Mouse (Mus musculus) ES-E14 (cell line): ENCODE measurements at regions not wholly inside any gene's neighbourhood (a gene's known extent, or its start where the extent isn't known, plus 50 kb on each side); places are given as distances from the start of the nearest gene placed in this dataset.

Experiments used
- DNase-seq: peaks from one replicate; pipeline ENCODE4 v3.0.0-alpha.2; 2013; ENCODE audit warnings: low read depth, low spot score
- H3K27ac ChIP-seq: 2 replicates; pipeline ENCODE4 v1.5.1; 2012; ENCODE audit warnings: low read depth, mild to moderate bottlenecking, low read length, moderate library complexity, mixed read lengths; ENCODE audit not compliant: poor library complexity, insufficient read depth, severe bottlenecking
- H3K36me3 ChIP-seq: 2 replicates; pipeline ENCODE4 v1.6.1; 2012; ENCODE audit warnings: mild to moderate bottlenecking, low read length, moderate library complexity, mixed read lengths; ENCODE audit not compliant: control insufficient read depth, poor library complexity, insufficient read depth, severe bottlenecking
- H3K4me1 ChIP-seq, 2 experiments: fragments of 150-350 bp in 1 of 2; sonication (generic) in 1 of 2; 2 replicates each; pipeline ENCODE4 v1.6.1; 2012; ENCODE audit warnings: low read length in 2 of 2, mild to moderate bottlenecking in 1 of 2, mixed read lengths in 1 of 2; ENCODE audit not compliant: control insufficient read depth in 2 of 2, insufficient read depth in 2 of 2, poor library complexity in 1 of 2
- H3K4me3 ChIP-seq, 2 experiments: fragments of 150-350 bp in 1 of 2; sonication (generic) in 1 of 2; 2 replicates each; pipeline ENCODE4 v1.5.1; 2012; ENCODE audit warnings: low read length in 2 of 2, low read depth in 1 of 2, mild to moderate bottlenecking in 1 of 2, mixed read lengths in 1 of 2; ENCODE audit not compliant: insufficient read depth in 1 of 2, poor library complexity in 1 of 2, severe bottlenecking in 1 of 2
- H3K9ac ChIP-seq: 2 replicates; pipeline ENCODE4 v1.6.1; 2012; ENCODE audit warnings: low read depth, mild to moderate bottlenecking, low read length, mixed read lengths; ENCODE audit not compliant: poor library complexity, insufficient read depth, severe bottlenecking
- H3K9me3 ChIP-seq: fragments of 150-350 bp; sonication (generic); 2 replicates; pipeline ENCODE4 v1.6.1; 2012; ENCODE audit warnings: low read depth, mild to moderate bottlenecking, low read length; ENCODE audit not compliant: control insufficient read depth, insufficient read depth
- CHD2 ChIP-seq: IDR thresholded peaks from 2 replicates; pipeline ENCODE4 v1.6.1; 2014; ENCODE audit warnings: mild to moderate bottlenecking, low read depth, low read length, inconsistent platforms
- HCFC1 ChIP-seq: IDR thresholded peaks from 2 replicates; pipeline ENCODE4 v1.6.1; 2012; ENCODE audit warnings: low read length, inconsistent platforms, borderline replicate concordance; ENCODE audit not compliant: insufficient read depth
- MAFK ChIP-seq: IDR thresholded peaks from 2 replicates; pipeline ENCODE4 v1.6.1; 2014; ENCODE audit warnings: mild to moderate bottlenecking, low read depth, low read length, inconsistent platforms; ENCODE audit not compliant: insufficient read depth
- ZC3H11A ChIP-seq: IDR thresholded peaks from 2 replicates; pipeline ENCODE4 v1.6.1; 2012; ENCODE audit warnings: low read depth, mild to moderate bottlenecking, inconsistent platforms, low read length, borderline replicate concordance
- ZNF384 ChIP-seq: IDR thresholded peaks from 2 replicates; pipeline ENCODE4 v1.6.1; 2012; ENCODE audit warnings: low read depth, low read length, inconsistent platforms
- in situ Hi-C, 2 experiments: fragments of 600-800 bp; cut with MboI; formaldehyde crosslinking; loops; one replicate each; pipeline ENCODE4 v1.15.1; 2025; ENCODE audit warnings: low sequenced_read_pairs in 2 of 2, inconsistent platforms in 1 of 2; ENCODE audit not compliant: unreplicated experiment in 2 of 2

DNA sequence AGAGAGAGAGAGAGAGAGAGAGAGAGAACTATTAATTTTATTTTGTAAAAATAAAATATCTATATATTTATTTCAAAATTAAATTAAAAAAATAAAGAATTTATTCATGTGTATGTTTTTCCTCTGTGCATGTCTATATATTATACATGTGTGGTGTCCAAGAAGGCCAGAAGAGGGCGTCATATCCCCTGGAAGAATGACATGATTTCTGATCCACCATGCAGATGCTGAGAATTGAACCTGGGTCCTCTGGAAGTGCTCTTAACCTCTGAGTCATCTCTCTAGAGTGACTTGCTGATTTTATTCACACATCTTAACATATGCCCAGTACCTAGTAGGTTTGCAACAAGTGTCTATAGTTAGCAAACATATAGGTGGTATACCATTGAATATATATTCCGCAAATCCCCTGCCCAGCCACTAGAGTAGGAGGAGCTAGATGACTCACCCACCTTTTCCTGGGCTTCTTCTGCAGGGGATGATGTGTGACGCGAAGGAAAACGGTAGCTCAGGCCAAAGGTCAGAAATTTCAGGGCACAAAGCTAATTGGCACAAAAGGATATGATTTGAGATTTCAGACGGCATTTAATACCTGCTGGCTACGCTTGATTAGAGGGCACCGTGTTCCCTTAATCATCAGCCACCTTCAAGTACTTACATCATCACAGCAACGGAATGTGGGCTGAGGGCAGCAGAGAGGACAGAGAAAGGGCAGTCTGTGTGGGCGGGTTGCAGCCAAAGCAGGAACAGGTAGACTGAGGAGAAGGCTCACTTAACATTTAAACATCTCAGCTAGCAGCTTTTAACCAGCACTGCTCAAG lies 105.3 kb upstream of the Map4k3 start:
- Histone ChIP-seq H3K27ac (no peak overlapping the region), H3K4me3 (no peak overlapping the region), H3K36me3 (no peaks in the 10 kb centered on the region), H3K4me1 (peaks cover 0 to 5% of the 10 kb centered on the region in 2 experiments; a peak in 1 of 4 replicates), H3K9me3 (no peaks in the 10 kb centered on the region), H3K9ac (peak overlapping the region; percentile 51; the same call in 1 of the 2 replicates)
- no peak for DNase-seq
- in situ Hi-C loops = no loop called here
- TF ChIP-seq ZNF384 (no peak), ZC3H11A (0 out of 2 replicates have a peak, but pooled peaks have one; percentile 10)

- TF ChIP-seq ZNF384 (no peak), MAFK (no peak), HCFC1 (no peak), CHD2 (no peak), ZC3H11A (no peak)
- DNase-seq = no peak
- in situ Hi-C loops = no loop called here
These were observed 103.4 kb upstream of the Map4k3 start for GRCm38 (mm10) chr17:80831686-80832085.

DNA sequence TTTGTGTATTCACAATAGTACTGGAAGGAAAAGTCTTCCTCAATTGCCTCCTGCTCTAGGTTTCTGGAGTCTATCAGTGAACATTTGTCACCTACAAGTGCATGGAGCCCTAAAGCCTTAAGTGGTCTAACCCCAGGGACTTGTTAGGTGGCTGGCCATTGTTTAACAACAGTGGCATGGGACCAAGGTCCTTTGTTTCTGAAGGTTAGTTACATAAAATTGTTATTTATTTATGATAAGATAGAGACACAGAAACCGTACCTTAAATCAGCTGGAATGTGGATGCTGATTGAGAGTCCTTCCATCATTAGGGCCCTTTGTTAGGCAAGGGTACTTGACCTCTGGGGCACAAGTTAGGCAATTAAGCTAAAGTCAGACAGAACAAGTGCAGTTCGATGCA lies 99.6 kb upstream of the Map4k3 start:
- no peak for DNase-seq
- H3K9me3 ChIP-seq = no peaks in the 10 kb centered on the region
- H3K4me1 ChIP-seq = peaks cover 2 to 9% of the 10 kb centered on the region in 2 experiments; a peak in 3 of 4 replicates
- in situ Hi-C loops = no loop called here
- H3K4me3 ChIP-seq = no peak overlapping the region
- TF ChIP-seq ZC3H11A = no peak
- TF ChIP-seq CHD2 = no peak
- TF ChIP-seq MAFK = no peak
- TF ChIP-seq HCFC1 = no peak
- no peak for TF ChIP-seq ZNF384
- no peaks in the 10 kb centered on the region for H3K36me3 ChIP-seq
- no peak overlapping the region for H3K9ac ChIP-seq
- no peak overlapping the region for H3K27ac ChIP-seq

More at GRCm38 (mm10) chr17:80831686-80832085, 103.4 kb upstream of the Map4k3 start:
- no peak overlapping the region for H3K9ac ChIP-seq
- H3K36me3 ChIP-seq = no peaks in the 10 kb centered on the region
- peaks cover 0 to 7% of the 10 kb centered on the region in 2 experiments; a peak in 2 of 4 replicates for H3K4me1 ChIP-seq
- H3K27ac ChIP-seq = no peak overlapping the region
- no peak overlapping the region for H3K4me3 ChIP-seq
- H3K9me3 ChIP-seq = no peaks in the 10 kb centered on the region

DNA sequence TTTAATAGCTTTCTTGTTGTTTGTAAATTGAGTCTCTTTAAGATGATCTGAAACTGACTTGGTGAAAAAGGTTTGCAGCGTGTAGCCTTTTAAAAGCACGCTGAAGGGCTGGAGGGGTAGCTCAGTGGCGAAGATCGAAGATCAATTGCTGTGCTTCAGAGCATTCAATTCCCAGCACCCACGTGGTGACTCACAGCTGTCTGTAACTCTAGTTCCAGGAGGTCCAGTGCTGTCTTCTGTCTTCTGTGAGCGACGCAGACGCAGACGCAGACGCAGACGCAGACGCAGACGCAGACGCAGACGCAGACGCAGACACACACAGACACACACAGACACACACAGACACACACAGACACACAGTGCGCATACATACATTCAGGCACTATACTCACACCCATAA lies 99.1 kb upstream of the Map4k3 start:
- peaks cover 2 to 9% of the 10 kb centered on the region in 2 experiments; a peak in 3 of 4 replicates for H3K4me1 ChIP-seq
- no peak overlapping the region for H3K4me3 ChIP-seq
- DNase-seq = no peak
- H3K9ac ChIP-seq = no peak overlapping the region
- in situ Hi-C loops = no loop called here
- H3K9me3 ChIP-seq = no peaks in the 10 kb centered on the region
- H3K27ac ChIP-seq = no peak overlapping the region
- H3K36me3 ChIP-seq = no peaks in the 10 kb centered on the region
- TF ChIP-seq CHD2 (no peak), MAFK (no peak), HCFC1 (no peak), ZC3H11A (no peak), ZNF384 (no peak)
